Mouse (Mus musculus): ENCODE measurements around the gene Sesn2.

- TF ChIP-seq CTCF (IDR thresholded peaks at IDR 0.05 in 2 of 3, conservative IDR thresholded peaks at IDR 0.05 in 1 of 3; ENCODE audit: control insufficient read depth in 1 of 3, insufficient read depth in 1 of 3, low read depth in 2 of 3, low read length in 3 of 3, poor library complexity in 1 of 3, severe bottlenecking in 1 of 3), result no peak
- TF ChIP-seq POLR2A (IDR thresholded peaks at IDR 0.05; ENCODE audit: control insufficient read depth in 1 of 2, insufficient read depth in 1 of 2, low read depth in 1 of 2, low read length in 2 of 2, poor library complexity in 1 of 2), result no peak
- no peak for TF ChIP-seq RAD21 (IDR thresholded peaks at IDR 0.05; ENCODE audit: low read depth, low read length)
These were observed 50.1 kb downstream of the Sesn2 start for GRCm38 (mm10) chr4:132460225-132460624.
